Mouse (Mus musculus): ENCODE data around the gene Timm44.
"Not testable (repeated sequence)": the region's sequence is repeated elsewhere in the genome, so short reads cannot be mapped to it uniquely, and the experiment has no call there.

Timm44 gene

DNA sequence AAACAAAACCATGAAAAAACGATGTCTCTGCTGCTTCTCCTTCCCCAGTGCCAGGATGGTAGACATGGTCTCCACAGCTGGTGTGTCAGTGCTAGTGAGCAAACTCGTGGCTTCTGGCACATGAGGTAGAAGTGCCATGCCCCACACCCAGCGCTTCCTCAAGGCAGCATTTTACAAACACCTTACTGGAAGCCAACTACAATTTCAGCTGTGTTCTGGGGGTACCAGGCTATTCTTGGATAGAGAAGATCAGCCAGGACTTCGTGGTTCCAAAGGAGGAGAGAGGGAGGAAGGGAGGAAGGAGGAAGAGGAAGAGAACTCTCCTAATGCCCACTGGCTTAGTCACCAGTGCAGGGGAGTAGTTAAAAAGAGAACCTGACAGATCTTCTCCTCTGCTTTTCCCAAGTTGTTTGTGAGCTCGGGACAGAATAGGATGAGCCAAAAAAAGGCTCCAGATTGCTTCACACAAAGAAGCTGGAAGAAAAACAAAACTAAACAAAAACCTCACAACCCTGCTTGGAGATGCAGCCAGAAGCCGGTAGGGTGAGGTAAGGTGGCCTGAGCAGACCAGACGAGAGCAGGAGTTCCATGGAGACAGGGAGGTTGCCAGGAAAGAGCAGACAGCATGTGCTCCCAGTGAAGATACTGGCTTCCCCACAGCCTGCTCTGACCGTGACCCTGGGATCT lies 12.5 kb downstream of the Timm44 start:
- DNase-seq = no peak

DNA sequence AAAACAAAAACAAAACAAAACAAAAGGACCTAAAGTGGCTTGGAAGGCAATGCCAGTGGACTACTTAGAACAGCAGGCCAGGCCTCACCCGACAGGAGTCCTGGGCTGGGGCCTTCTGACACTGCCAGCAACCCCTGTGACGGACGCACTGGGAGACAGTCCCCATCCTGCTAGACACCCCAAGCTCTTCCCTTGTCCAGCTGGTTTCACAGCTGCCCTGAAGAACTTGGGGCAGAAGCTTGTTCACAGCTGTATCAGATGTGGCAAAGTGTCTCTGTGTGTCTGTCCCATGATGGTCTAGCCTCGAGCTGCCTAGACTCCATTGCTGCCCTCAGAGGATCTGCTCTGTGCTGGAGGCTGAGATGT lies 15.9 kb downstream of the Timm44 start:
- DNase-seq = no peak

DNA sequence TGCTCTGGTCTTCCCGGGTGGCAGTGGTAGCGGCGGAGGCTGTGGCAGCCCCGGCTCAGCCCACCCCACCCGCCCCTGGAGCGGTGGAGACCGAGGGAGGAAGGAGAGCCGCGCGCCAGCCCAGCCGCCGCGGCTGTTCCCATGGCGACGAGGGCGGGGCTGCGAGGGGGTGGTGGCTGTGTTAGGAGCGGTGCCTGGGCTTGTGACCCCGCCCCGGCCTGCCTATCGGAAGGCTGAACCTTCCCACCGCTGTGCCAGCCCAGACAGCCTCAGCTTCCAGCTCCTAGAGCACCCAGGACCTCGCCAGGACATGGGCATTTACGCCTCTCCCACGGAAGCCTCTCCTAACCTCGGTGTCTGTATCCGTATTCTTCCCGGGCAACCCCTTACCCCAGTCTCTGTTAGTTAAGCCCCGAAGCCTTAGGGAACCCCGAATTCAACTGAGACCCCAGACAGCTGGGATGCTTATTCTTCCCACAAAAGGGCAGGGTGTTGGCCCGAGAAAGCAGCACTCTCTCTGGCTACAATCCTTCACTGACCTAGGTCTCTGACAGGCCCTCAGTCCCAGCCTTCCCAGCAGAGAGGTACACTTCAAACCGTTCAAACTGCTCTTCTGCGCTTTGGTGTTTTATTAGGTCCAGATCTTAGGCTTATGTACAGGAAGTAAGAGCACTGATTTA lies 16.4 kb downstream of the Timm44 start, which contains the start of gene Ctxn1:
Gene Ctxn1 (minus strand): TSS at position 150 of the 680 bp plus-strand sequence.
- peak; percentile 93 for DNase-seq

DNA sequence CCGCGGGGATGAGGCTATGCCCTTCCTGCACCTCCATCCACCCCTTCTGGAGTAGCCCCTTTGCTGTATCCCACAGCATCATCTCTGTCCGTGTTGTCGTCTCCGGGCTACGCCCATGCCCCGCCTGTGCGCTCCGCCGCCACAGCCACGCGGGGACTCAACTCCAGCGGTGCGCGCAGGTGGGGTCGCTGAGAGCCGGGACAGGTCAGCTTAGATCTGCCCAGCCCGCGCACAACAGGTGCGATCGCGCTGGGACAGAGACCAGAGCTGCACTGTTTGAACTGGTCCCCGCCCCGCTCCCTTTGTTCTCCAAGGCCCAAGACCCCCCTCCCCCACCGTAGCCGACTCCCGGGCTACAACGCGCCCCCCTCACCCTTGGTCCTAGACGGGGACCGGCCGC lies 17.0 kb downstream of the Timm44 start:
- DNase-seq = peak; percentile 43

DNA sequence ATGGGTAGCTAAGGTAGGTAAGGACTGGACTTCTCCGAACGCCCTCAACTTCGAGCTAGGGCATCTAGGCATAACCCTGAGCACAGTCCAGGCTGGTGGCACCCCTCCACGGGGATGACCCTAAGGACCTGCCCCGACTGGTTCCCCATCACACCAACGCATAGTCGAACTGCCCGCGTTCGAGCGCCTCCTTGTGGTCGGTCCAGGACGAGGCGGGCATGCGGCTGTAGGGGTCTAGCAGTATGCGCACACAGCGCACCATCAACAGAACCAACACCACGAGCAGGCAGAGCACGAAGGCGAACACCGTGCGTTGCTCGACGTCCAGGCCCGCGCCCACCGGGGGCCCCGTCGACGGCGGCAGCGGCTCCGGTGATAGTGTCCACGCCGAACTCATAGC lies 17.5 kb downstream of the Timm44 start:
- DNase-seq = peak; percentile 54

DNA sequence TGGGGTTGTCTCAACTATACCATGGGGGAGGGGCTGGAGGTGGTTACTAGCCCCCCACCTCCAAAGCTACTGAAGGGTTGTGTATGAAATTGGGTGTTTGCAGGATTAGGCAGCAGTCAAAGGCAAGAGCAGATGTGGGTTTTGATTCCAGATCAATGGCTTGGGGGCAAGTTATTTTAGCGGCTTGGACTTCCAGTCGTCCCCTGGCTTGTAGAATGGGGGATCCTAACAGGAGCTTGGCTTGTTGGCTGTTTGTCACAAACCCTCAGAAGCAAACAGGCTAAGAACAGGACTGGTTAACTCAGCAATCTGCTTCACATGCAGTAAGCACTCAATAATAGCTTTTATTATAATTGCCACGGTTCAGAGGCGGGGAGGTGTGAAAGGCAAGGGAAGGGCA lies 18.4 kb downstream of the Timm44 start:
- DNase-seq = no peak

DNA sequence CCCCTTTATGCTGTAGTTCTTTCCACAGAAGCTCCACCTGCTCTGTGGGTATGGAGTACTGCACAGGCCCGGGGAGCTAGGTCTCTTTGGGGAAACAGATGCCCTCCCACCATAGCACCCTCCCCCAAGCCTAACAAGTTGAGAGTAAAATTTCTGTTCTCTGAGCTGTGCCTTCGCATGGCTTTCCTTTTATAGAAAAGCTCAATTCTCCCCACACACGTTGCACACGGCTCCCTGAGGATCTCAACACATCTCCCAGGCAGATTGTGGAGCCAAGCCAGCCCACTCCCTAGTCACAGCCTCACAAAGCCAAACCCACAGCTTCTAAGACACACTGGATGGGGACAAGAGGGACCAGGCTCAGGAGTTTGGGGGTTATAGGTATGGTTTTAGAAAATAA lies 18.8 kb downstream of the Timm44 start:
- DNase-seq = no peak

DNA sequence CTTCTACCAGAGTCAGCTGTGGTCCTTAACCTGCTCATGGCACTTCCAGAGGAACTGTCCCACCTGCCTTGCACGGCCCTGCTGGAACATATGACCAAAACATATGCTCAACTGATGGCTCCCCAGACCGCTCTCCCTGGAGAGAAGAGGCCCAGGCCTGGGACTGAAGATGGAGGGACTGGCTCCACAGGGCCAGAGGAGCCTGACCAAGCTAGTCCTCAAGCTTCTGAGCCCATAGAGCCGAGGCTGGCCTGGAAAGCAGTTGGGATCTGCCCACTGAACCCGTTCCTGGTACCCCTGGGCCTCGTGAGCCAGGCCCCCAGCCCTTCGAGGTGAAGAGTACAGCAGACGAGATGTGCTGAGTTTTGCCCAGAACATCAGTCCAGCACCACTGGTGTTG lies 20.2 kb downstream of the Timm44 start:
- not testable (repeated sequence) for DNase-seq

DNA sequence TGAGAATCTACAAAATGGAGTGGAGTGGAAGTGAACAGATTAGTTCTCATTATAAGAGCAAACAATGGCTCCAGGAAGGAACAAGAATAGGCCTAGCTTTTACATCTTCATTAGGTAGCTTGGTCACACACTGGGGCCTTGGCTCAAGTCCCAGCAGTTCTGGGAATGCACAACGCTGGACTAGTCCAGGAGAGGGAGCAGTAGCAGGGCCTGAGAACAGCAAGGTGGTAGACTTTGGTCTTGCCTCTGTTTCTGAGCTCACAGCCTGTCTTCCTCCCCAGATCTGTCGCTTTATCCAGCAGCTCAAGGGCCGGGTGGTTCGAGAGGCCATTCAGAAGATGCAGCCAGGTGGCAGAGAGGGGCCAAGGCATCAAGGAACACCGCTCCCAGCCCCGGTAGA lies 21.7 kb downstream of the Timm44 start:
- DNase-seq = peak; percentile 83

DNA sequence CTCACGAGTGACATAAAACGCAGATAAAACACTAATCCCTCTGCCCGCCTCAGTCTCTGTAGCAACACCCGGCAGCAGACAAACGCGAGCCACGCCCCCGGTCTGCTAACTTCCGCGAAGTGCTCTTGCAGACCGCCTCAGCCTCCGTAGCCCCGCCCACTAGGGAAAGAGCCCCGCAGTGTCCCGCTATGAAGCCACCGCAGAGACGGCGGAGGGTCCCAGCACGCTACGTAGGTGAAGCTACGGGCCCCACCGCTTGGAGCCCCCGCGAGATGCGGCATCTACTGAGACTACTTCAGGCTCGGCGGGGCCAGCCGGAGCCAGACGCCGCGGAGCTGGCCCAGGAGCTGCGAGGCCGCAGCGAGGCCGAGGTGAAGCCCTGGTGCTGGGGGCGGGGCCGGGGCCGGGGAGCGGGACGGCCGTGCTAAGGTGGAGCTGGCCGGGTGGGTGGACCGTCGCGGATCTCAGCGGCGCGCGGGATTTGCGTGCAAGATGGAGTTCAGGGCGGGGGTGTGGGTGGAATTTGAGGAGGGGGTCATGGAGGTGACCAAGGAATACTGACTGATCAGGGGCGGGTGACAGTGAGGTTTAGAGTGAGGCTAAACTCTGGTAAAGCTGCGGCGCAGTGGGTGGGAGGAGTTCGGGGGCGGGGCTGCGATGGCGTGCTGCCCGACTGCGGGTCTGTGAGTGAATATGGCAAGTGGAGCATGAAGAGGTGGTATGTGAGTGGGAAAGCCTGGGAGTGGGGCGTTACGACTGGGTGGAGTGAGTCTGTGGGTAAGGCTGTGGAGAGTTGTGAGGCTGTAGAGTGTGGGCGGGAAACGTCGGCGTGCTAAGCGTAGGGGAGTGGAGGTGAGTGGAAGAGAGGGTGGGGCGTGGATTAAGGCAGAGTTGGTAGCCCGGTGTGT lies 22.5 kb downstream of the Timm44 start, which contains the start of gene Snapc2:
Gene Snapc2 (plus strand): TSS at position 147 of the 908 bp plus-strand sequence.
- DNase-seq = peak; percentile 94

DNA sequence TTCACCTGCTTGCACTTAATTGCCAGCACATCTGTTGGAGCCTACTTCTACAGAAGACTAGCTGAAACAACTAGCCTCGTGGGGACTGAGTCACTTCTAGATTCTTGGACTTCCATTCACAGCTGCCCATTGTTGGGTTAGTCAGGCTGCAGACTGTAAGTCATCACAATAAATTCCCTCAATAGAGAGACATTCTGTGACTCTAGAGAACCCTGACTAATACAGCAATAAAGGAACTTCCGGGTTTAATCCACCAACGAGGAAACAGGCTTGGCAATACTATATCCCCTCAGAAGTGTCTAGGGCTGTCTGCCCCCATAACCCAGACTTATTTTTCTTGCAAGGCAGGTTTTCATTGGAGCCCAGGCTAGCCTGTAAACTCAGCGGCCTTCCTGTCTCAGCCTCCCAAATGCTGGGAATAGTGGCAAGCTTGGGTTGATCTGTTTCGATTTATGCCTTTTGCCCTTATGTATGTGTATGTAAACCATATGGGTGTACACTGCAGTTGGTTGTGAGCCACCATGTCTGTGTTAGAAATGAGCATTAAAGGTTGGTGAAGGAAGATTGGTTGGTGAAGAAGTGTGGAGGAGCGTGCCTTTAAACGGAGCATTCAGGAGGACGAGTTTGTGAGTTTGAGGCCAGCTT lies 23.5 kb downstream of the Timm44 start:
- DNase-seq = no peak

DNA sequence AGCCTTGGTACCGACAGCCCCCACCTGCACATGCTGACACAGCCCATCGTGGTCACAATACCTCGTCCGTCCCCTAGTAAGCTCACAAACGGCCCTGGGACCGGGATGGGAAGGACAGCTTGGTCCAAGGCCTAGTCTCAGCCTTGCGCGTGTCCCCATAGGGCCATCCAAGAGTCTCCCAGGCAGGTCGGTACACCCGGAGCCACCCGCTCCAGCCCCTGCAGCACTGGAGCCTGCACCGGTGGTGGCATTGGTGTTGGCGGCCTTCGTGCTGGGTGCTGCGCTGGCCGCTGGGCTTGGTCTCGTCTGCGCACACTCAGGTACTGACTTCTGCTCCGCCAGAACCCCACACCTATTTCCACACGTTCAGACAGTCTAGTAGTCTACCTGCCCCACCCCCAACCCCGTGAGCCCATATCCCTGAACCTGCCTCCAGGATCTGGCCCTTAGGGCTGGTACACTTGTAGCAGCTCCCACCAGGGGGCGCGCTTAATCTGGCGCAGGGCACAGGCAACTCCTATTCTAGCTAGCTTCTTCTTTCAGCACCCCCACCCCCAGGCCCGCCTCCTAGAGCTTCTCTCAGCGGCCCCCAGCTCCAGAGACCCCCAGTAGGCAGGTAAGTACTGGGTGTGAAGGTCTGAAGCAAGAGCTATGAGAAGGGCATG lies 25.3 kb downstream of the Timm44 start:
- DNase-seq = peak; percentile 75

DNA sequence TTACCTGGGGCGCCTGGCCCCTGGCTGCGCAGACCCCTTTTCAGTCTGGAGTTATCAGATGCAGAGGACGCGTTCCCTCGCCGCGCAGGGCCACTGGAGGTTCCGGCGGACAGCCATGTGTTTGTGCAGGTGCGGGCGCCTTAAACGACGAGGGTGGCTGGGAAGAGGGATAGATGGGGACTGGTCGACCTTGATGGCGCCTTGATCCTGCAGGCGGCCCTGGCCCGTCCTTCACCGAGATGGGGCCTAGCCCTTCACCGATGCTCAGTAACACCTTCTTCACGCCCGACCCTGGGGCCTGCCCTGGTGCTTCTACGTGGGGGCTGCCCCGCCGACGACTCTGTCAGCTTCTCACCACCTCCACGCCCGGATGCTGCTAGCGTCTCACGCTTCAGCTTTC lies 26.5 kb downstream of the Timm44 start:
- no peak for DNase-seq

DNA sequence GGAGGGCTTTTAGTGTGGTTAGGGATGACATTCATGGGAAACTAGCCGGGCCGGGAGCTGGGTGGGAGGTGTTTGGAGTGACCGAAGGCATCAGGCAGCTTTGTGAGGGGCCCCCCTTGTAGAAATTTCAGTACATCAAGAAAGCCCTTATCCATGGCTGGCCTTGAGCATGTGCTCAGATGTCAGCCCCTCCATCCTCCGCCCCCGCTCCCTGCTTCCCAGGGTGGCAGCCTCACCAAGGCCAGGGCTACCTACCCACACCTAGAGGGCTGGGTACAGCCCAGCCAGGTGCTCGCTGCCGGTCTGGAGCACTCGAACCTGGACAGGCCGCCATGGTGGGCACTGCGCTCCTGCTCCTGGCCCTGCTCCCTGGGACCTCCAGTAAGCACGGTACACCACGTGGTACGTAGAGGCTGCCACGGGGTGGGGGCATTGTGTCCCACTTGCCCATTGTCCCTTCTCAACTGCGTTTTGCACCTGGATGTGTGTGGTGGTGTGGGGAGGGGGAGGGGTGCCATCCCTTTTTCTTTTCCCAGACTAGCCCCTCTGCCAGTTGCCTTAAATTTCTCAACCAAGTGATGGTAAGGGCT lies 27.7 kb downstream of the Timm44 start, which contains the start of gene Tgfbr3l:
Gene Tgfbr3l (plus strand): TSS at position 264 of the 590 bp plus-strand sequence.
- DNase-seq = no peak

DNA sequence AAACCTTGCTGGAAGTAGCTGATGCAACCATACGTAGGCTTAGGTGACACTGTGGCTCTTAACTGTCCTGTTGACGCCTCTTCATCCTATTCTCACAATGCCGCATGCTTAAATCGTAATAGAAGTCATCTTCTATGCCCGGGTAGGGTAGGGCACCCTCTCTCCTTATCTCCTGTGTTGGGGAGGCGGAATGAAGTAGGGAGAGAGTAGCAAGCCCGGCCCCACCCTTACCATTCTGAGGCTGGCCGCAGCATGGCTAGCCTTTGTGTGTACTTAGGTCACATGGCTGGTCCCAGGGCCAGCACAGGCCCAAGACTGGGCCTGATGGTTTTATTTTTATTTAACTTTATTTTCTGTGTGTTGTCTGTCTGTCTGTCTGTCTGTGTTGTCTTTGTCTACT lies 28.5 kb downstream of the Timm44 start:
- no peak for DNase-seq

DNA sequence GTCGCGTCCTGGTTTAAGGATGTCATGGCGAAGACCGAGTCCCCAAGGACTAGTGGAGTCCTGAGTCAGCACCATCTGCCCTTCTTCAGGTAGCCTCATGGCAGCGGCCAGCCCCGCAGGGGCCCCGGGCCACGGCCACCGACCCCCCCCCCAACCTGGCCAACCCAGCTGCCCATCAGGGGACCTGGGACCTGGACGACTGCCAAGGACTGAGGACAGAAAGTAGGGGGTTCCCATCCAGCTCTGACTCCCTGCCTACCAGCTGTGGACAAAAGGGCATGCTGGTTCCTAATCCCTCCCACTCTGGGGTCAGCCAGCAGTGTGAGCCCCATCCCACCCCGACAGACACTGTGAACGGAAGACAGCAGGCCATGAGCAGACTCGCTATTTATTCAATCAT lies 30.0 kb downstream of the Timm44 start:
- DNase-seq = no peak

DNA sequence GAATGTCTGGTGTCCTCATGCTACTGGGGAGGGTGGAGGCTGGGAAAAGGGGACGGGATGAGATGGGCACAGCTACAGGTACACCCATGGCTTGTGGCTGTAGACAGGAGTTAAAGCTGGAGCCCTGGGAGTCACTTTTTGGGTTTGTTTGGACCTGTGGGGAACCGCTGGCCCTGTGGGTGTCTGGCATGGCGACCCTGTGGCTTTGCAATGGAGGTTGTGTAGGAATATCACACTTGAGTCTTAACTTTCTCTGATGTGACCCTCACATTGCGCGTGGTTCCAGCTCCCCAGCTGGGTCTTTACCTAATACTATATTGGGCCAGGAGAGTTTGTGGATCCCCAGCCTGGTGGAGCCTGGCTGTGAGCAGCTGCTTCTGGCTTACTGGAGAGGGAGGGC lies 30.7 kb downstream of the Timm44 start:
- no peak for DNase-seq

DNA sequence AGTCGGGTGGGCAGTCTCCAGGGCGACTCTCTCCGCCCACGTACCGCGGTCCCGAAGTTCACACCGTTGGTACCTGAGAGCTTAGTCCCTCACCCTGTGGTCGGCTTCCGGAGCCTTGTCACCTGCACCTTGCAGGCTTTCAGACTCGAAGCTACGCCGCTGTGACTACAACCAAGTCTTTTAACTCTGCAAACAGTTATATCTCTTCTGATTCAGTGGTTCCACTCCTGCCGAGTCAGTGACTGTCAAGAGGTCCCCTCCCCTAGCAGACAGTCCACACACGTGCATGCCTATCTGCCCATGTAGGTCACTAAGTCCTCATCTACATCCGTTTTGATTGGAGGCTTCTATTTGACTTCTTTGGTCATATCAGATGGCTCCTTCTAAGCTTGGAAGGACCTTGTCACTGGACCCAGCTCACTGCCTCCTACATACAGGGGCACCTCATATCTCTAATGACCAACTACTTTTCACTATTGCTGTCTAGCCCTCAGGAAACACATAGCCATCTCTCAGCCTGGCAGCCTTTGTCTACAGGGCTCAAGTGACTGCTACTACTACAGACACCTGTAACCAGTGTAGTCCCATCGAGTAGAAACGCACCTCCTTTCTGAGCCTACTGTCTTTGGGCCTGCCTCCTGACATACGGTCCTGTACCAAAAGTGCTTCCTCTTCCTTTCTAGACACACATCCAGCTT lies 36.4 kb downstream of the Timm44 start:
- DNase-seq = no peak

DNA sequence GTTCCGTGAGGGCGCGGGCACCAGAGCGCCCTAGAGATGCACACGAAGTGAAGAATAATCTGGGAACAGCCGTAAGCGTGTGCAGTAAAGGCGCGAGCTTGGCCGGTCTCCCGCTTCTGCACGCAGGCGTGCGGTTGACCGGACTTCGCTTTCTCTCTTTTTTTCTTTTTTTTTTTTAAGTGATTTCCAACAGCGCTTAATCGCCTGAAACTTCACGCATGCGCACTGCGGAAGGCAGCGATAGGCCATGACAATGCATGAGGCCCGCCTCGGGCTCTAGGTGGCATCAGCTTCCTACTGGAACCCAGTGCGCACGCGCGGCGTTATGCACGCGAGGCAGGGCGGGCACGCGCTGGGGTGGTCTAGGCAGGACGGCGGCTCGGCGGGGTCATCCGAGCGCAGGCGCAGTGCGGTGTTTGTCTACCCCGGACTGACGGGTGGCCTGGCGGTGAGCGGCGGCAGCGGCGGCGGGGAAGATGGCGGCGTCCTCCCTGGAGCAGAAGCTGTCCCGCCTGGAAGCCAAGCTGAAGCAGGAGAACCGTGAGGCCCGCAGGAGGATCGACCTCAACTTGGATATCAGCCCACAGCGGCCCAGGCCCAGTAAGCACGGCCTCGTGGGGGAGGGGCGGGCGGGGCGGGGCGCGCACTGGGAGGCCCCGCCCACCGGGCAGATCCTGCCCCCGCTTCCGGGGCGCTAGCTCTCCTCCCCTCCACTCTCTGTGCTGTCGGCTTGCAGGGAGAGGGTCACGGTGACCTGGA lies 37.1 kb downstream of the Timm44 start, which contains the start of the genes Map2k7 and Gm49320:
Gene Map2k7 (plus strand): TSS at position 307 of the 759 bp plus-strand sequence.
Gene Gm49320 (plus strand): TSS at position 432 of the 759 bp plus-strand sequence.
- DNase-seq = peak; percentile 100

DNA sequence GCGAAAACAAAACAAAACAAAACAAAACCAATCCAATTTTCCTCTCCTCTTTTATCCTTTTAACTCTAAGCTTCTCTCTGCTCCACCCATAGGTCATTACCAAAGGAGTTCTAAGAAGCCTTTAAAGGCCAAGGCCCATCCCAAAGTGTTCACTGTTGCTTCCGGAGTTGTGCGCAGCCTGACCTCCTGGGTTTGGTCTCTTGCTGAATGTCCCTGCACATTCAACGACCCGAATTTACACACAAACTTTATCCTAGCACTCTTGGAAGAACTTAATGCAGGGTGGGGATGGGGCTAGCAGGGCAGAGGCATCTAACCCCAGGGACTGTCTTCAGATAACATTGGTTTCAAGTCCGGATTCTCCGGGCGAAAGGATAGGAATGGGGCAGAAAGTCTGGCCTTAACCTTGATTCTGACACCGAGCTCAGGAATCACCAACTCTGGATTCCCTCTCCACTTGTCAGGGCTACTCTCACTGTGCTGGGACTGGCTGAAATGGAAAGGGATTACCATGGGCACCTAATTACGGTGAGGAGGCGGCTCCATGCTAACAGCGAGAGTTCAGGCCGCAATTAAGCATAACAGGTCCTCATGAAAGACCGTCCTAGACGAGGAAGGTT lies 37.8 kb downstream of the Timm44 start:
- DNase-seq = no peak

All from kidney, adult 11 months (tissue).